Mouse (Mus musculus) midbrain, postnatal 0 days (tissue): ENCODE measurements around the gene Prl8a9. TPM values are rescaled to one million over a fixed set of nuclear protein-coding genes. Genes with fewer than 3 reads are reported as not detected.

Experiments
- ATAC-seq: fragments of 200-750 bp; cut with Nextera tagmentation; 2 replicates; pipeline ENCODE4 v1.8.0; 2017; ENCODE audit warnings: moderate number of reproducible peaks, mild to moderate bottlenecking, moderate TSS enrichment, moderate library complexity; ENCODE audit not compliant: low FRiP score
- DNase-seq: peaks from one replicate; pipeline ENCODE4 v3.0.0-alpha.2; 2015; ENCODE audit warnings: low spot score
- H3K27ac ChIP-seq: fragments of 300-500 bp; sonication (generic); 2 replicates; pipeline ENCODE4 v1.5.1; 2014; ENCODE audit warnings: low read depth, mild to moderate bottlenecking, low read length, mixed read lengths
- H3K27me3 ChIP-seq: fragments of 300-500 bp; sonication (generic); 2 replicates; pipeline ENCODE4 v1.6.1; 2014; ENCODE audit warnings: low read length, control low read depth, mixed read lengths; ENCODE audit not compliant: insufficient read depth
- H3K36me3 ChIP-seq: fragments of 300-500 bp; sonication (generic); 2 replicates; pipeline ENCODE4 v1.6.1; 2014; ENCODE audit warnings: low read length, control low read depth, mixed read lengths; ENCODE audit not compliant: insufficient read depth
- H3K4me1 ChIP-seq: fragments of 300-500 bp; sonication (generic); 2 replicates; pipeline ENCODE4 v1.6.1; 2014; ENCODE audit warnings: mild to moderate bottlenecking, control low read depth, antibody characterized with exemption, low read length, mixed read lengths; ENCODE audit not compliant: insufficient read depth
- H3K4me2 ChIP-seq: fragments of 300-500 bp; sonication (generic); 2 replicates; pipeline ENCODE4 v1.6.1; 2014; ENCODE audit warnings: low read depth, mild to moderate bottlenecking, low read length, mixed read lengths; ENCODE audit not compliant: poor library complexity, severe bottlenecking
- H3K4me3 ChIP-seq: fragments of 300-500 bp; sonication (generic); 2 replicates; pipeline ENCODE4 v1.5.1; 2014; ENCODE audit warnings: low read depth, mild to moderate bottlenecking, low read length, moderate library complexity
- H3K9ac ChIP-seq: fragments of 300-500 bp; sonication (generic); replicated peaks from 2 replicates; pipeline ENCODE4 v1.6.1; 2014; ENCODE audit warnings: mild to moderate bottlenecking, low read length, moderate library complexity, mixed read lengths; ENCODE audit not compliant: poor library complexity, severe bottlenecking
- H3K9me3 ChIP-seq: fragments of 300-500 bp; sonication (generic); 2 replicates; pipeline ENCODE4 v1.6.1; 2016; ENCODE audit warnings: low read length, control low read depth
- CTCF ChIP-seq: IDR thresholded peaks from 2 replicates; pipeline ENCODE4 v1.5.1; 2016; ENCODE audit warnings: antibody characterized with exemption, mild to moderate bottlenecking
- WGBS: fragments of 180-500 bp; shearing (Covaris S2); extraction: QIAGEN DNeasy Blood & Tissue Kit; methylation state at CpG from one replicate; pipeline ENCODE4 v1.1.7; 2014; 5-methylcytosine and 5-hydroxymethylcytosine counted together
- polyA plus RNA-seq: library from polyadenylated mRNA; unstranded; fragments of >200 nt; fragmentation: Nextera tagmentation; extraction: Ambion mirVana; gene quantifications from 2 replicates; pipeline ENCODE4 v1.2.1, GENCODE M21; 2015
- total RNA-seq: library from RNA; depleted of rRNA; stranded (reverse); fragments of >200 nt; gene quantifications from 2 replicates; pipeline ENCODE4 v1.2.3, GENCODE M21; 2014; rRNA removed

The Prl8a9 gene
- total RNA-seq (not detected in 2 replicates), polyA plus RNA-seq (not detected in 2 replicates)

DNA sequence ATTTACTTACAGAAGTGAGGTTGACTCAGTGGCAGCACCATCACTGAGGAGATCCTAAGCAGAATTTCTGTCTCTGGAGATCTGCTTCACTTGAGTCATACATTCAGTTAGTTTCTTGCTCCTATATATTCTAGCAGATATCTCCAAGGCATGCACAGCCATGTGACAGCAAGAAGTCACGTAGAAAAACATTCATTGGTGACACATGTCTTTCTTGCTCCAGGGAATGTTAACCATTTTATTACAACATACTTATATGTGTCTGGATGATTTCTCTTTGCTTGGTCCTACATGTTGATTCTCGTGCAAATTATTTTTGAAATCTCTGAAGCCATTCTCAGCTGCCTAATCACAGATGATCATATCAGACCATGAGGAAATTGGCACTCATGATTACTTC lies at the start of gene Prl8a9:
TSS of gene Prl8a9 (minus strand) at position 101 of the 400 bp plus-strand sequence.
- no peaks in the 10 kb centered on the region for H3K27me3 ChIP-seq
- no peak within 1 kb of the TSS for H3K9ac ChIP-seq
- no peaks in the 10 kb centered on the region for H3K4me1 ChIP-seq
- no peak within 1 kb of the TSS for H3K4me3 ChIP-seq
- WGBS = 88% methylated on average over 2 of the region's 2 CpGs
- no peak for TF ChIP-seq CTCF
- no peaks in the 10 kb centered on the region for H3K36me3 ChIP-seq
- no peak for ATAC-seq
- no peak for DNase-seq
- no peak within 1 kb of the TSS for H3K27ac ChIP-seq
- H3K4me2 ChIP-seq = no peak within 1 kb of the TSS
- no peaks in the 10 kb centered on the region for H3K9me3 ChIP-seq

- Histone ChIP-seq H3K4me3 (no peak within 1 kb of the TSS), H3K27ac (no peak within 1 kb of the TSS), H3K9me3 (no peaks in the 10 kb centered on the region), H3K4me1 (no peaks in the 10 kb centered on the region), H3K27me3 (no peaks in the 10 kb centered on the region), H3K36me3 (no peaks in the 10 kb centered on the region), H3K9ac (no peak within 1 kb of the TSS), H3K4me2 (no peak within 1 kb of the TSS)
- no peak for TF ChIP-seq CTCF
- ATAC-seq = no peak
- 78% methylated on average over 4 of the region's 4 CpGs for WGBS
- no peak for DNase-seq
Measured at GRCm38 (mm10) chr13:27610482-27610881, 46.1 kb upstream of the Prl8a9 start, which contains the start of gene Prl7b1. Prl7b1 (minus strand) TSS chr13:27610582.

GRCm38 (mm10) chr13:27582071-27582470 lies 17.7 kb upstream of the Prl8a9 start, which contains the start of gene Prl8a1:
Prl8a1 (minus strand) TSS chr13:27582171.
- Histone ChIP-seq H3K9ac (no peak within 1 kb of the TSS), H3K9me3 (no peaks in the 10 kb centered on the region; the same call in 1 of the 2 replicates), H3K27ac (no peak within 1 kb of the TSS), H3K4me3 (no peak within 1 kb of the TSS), H3K27me3 (no peaks in the 10 kb centered on the region), H3K4me2 (no peak within 1 kb of the TSS), H3K4me1 (no peaks in the 10 kb centered on the region), H3K36me3 (no peaks in the 10 kb centered on the region)
- no peak for TF ChIP-seq CTCF
- DNase-seq (no peak), ATAC-seq (no peak)
- 82% methylated on average over 2 of the region's 2 CpGs for WGBS

GRCm38 (mm10) chr13:27553336-27553735 lies 11.1 kb downstream of the Prl8a9 start:
- Histone ChIP-seq H3K9me3 (no peaks in the 10 kb centered on the region), H3K27ac (no peak overlapping the region)
- DNase-seq = no peak

GRCm38 (mm10) chr13:27523156-27523555 lies 41.2 kb downstream of the Prl8a9 start:
- DNase-seq (no peak), ATAC-seq (no peak)
- Histone ChIP-seq H3K4me2 (no peak overlapping the region), H3K27ac (no peak overlapping the region), H3K4me1 (no peaks in the 10 kb centered on the region), H3K9ac (no peak overlapping the region), H3K9me3 (no peaks in the 10 kb centered on the region), H3K36me3 (no peaks in the 10 kb centered on the region), H3K27me3 (no peaks in the 10 kb centered on the region), H3K4me3 (no peak overlapping the region)
- no peak for TF ChIP-seq CTCF
- 84% methylated on average over 4 of the region's 4 CpGs for WGBS

More at GRCm38 (mm10) chr13:27553336-27553735, 11.1 kb downstream of the Prl8a9 start:
- Histone ChIP-seq H3K4me2 (no peak overlapping the region), H3K4me1 (no peaks in the 10 kb centered on the region), H3K9ac (no peak overlapping the region), H3K4me3 (no peak overlapping the region), H3K36me3 (no peaks in the 10 kb centered on the region), H3K27me3 (no peaks in the 10 kb centered on the region)
- TF ChIP-seq CTCF = no peak
- no peak for ATAC-seq

DNA sequence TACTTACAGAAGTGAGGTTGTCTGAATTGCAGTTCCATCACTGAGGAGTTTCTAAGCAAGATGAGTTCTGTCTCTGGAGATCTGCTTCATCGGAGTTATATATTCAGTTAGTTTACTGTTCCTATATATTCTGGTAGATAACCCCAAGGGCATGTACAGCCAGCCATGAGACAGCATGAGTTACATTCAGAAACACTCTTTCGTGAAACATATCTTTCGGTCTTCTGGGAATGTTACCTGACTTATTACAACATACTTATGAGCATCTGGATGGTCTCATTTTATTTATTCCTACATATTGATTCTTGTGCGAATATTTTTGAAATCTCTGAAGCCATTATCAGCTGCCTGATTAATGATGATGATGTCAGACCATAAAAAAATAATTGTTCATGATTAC lies 51.3 kb downstream of the Prl8a9 start, which contains the start of gene Prl8a8:
TSS of gene Prl8a8 (minus strand) at position 101 of the 400 bp plus-strand sequence.
- Histone ChIP-seq H3K9me3 (no peaks in the 10 kb centered on the region), H3K27ac (no peak within 1 kb of the TSS), H3K4me2 (no peak within 1 kb of the TSS), H3K36me3 (no peaks in the 10 kb centered on the region), H3K4me1 (no peaks in the 10 kb centered on the region), H3K4me3 (no peak within 1 kb of the TSS), H3K9ac (no peak within 1 kb of the TSS), H3K27me3 (no peaks in the 10 kb centered on the region)
- TF ChIP-seq CTCF = no peak
- 87% methylated on average over 4 of the region's 4 CpGs for WGBS
- DNase-seq = no peak
- ATAC-seq = no peak

Other genes starting within 250 kb of the Prl8a9 start
- gene Prl8a2, start 218.9 kb downstream of the Prl8a9 start, total RNA-seq = not detected in 2 replicates
- not detected in 2 replicates for gene Prl8a2, start 218.9 kb downstream of the Prl8a9 start, polyA plus RNA-seq
- not detected in 2 replicates for gene Prl2b1, start 173.8 kb downstream of the Prl8a9 start, total RNA-seq
- gene Prl2b1, start 173.8 kb downstream of the Prl8a9 start, polyA plus RNA-seq = not detected in 2 replicates
- gene Prl8a6, start 125.9 kb downstream of the Prl8a9 start, total RNA-seq = not detected in 2 replicates
- not detected in 2 replicates for gene Prl8a6, start 125.9 kb downstream of the Prl8a9 start, polyA plus RNA-seq
- gene Prl8a8, start 51.4 kb downstream of the Prl8a9 start, total RNA-seq = not detected in 2 replicates
- gene Prl8a8, start 51.4 kb downstream of the Prl8a9 start, polyA plus RNA-seq = not detected in 2 replicates
- gene Prl8a1, start 17.6 kb upstream of the Prl8a9 start, total RNA-seq = not detected in 2 replicates
- gene Prl8a1, start 17.6 kb upstream of the Prl8a9 start, polyA plus RNA-seq = not detected in 2 replicates
- gene Prl7b1, start 46.0 kb upstream of the Prl8a9 start, total RNA-seq = not detected in 2 replicates
- not detected in 2 replicates for gene Prl7b1, start 46.0 kb upstream of the Prl8a9 start, polyA plus RNA-seq
- not detected in 2 replicates for gene Prl7a1, start 77.9 kb upstream of the Prl8a9 start, total RNA-seq
- not detected in 2 replicates for gene Prl7a1, start 77.9 kb upstream of the Prl8a9 start, polyA plus RNA-seq
- gene Prl7a2, start 103.4 kb upstream of the Prl8a9 start, total RNA-seq = not detected in 2 replicates
- not detected in 2 replicates for gene Prl7a2, start 103.4 kb upstream of the Prl8a9 start, polyA plus RNA-seq
- gene Prl7d1, start 152.1 kb upstream of the Prl8a9 start, total RNA-seq = not detected in 2 replicates
- not detected in 2 replicates for gene Prl7d1, start 152.1 kb upstream of the Prl8a9 start, polyA plus RNA-seq
- gene Prl7c1, start 216.2 kb upstream of the Prl8a9 start, total RNA-seq = not detected in 2 replicates
- gene Prl7c1, start 216.2 kb upstream of the Prl8a9 start, polyA plus RNA-seq = 0.17 TPM in 1 of 2 replicates, not detected in the other
- not detected in 2 replicates for gene Prl2a1, start 237.0 kb upstream of the Prl8a9 start, total RNA-seq
- gene Prl2a1, start 237.0 kb upstream of the Prl8a9 start, polyA plus RNA-seq = 0.17 TPM in 1 of 2 replicates, not detected in the other